Mouse (Mus musculus) embryonic facial prominence, embryonic 15.5 days (tissue): ENCODE results near the gene P2rx5. TPM values are rescaled to one million over a fixed set of nuclear protein-coding genes. Genes with fewer than 3 reads are reported as not detected.

ENCODE experiments used
- ATAC-seq: fragments of 200-750 bp; cut with Nextera tagmentation; 2 replicates; pipeline ENCODE4 v1.8.0; 2017; ENCODE audit warnings: low read depth, moderate TSS enrichment; ENCODE audit not compliant: insufficient number of reproducible peaks, low FRiP score, low TSS enrichment
- H3K27ac ChIP-seq: fragments of 300-500 bp; sonication (generic); replicated peaks from 2 replicates; pipeline ENCODE4 v1.5.1; 2015; ENCODE audit warnings: mild to moderate bottlenecking, inconsistent platforms
- H3K27me3 ChIP-seq: fragments of 300-500 bp; sonication (generic); 2 replicates; pipeline ENCODE4 v1.6.1; 2015; ENCODE audit warnings: inconsistent platforms
- H3K36me3 ChIP-seq: fragments of 300-500 bp; sonication (generic); 2 replicates; pipeline ENCODE4 v1.6.1; 2015; ENCODE audit warnings: mild to moderate bottlenecking, inconsistent platforms
- H3K4me1 ChIP-seq: fragments of 300-500 bp; sonication (generic); 2 replicates; pipeline ENCODE4 v1.6.1; 2015; ENCODE audit warnings: inconsistent platforms
- H3K4me2 ChIP-seq: fragments of 300-500 bp; sonication (generic); replicated peaks from 2 replicates; pipeline ENCODE4 v1.6.1; 2015; ENCODE audit warnings: mild to moderate bottlenecking, inconsistent platforms
- H3K4me3 ChIP-seq: fragments of 300-500 bp; sonication (generic); replicated peaks from 2 replicates; pipeline ENCODE4 v1.5.1; 2015; ENCODE audit warnings: mild to moderate bottlenecking, inconsistent platforms
- H3K9ac ChIP-seq: fragments of 300-500 bp; sonication (generic); 2 replicates; pipeline ENCODE4 v1.6.1; 2015; ENCODE audit warnings: inconsistent platforms
- H3K9me3 ChIP-seq: fragments of 300-500 bp; sonication (generic); replicated peaks from 2 replicates; pipeline ENCODE4 v1.6.1; 2016; ENCODE audit warnings: inconsistent platforms
- WGBS: fragments of 180-500 bp; shearing (Covaris S2); methylation state at CpG from one replicate; pipeline ENCODE4 v1.1.7; 2015; 5-methylcytosine and 5-hydroxymethylcytosine counted together
- polyA plus RNA-seq: library from polyadenylated mRNA; unstranded; fragments of >200 nt; fragmentation: Nextera tagmentation; extraction: Ambion mirVana; gene quantifications from 2 replicates; pipeline ENCODE4 v1.2.1, GENCODE M21; 2015

The P2rx5 gene
- polyA plus RNA-seq, 1 experiment from 2014 or later: 1.0 TPM

GRCm38 (mm10) chr11:73199230-73199712 lies 39.0 kb downstream of the P2rx5 start, which contains the start of gene Shpk:
TSS of gene Shpk (plus strand) at chr11:73199460.
- Histone ChIP-seq H3K4me3 (peak within 1 kb of the TSS; percentile 82), H3K27ac (no peak within 1 kb of the TSS), H3K9me3 (no peaks in the 10 kb centered on the region), H3K27me3 (no peaks in the 10 kb centered on the region), H3K4me1 (peaks cover 18% of the 10 kb centered on the region), H3K4me2 (peak within 1 kb of the TSS; percentile 94), H3K36me3 (peaks cover 6% of the 10 kb centered on the region; the same call in 1 of the 2 replicates), H3K9ac (peak within 1 kb of the TSS; percentile 73)
- ATAC-seq: peak; percentile 96
- under 1% methylated on average over 32 of the region's 32 CpGs for WGBS

GRCm38 (mm10) chr11:73199879-73200278 lies 39.7 kb downstream of the P2rx5 start:
- peak overlapping the region; percentile 82 for H3K4me3 ChIP-seq
- no peaks in the 10 kb centered on the region for H3K27me3 ChIP-seq
- peak overlapping the region; percentile 73 for H3K9ac ChIP-seq
- H3K9me3 ChIP-seq: no peaks in the 10 kb centered on the region
- no peak overlapping the region for H3K27ac ChIP-seq
- H3K4me1 ChIP-seq: peaks cover 18% of the 10 kb centered on the region
- WGBS: 1% methylated on average over 12 of the region's 12 CpGs
- H3K4me2 ChIP-seq: peak overlapping the region; percentile 94
- ATAC-seq: no peak
- peaks cover 6% of the 10 kb centered on the region; the same call in 1 of the 2 replicates for H3K36me3 ChIP-seq

- H3K4me1 ChIP-seq: peaks cover 18% of the 10 kb centered on the region
- no peak overlapping the region for H3K4me3 ChIP-seq
- H3K36me3 ChIP-seq: 0 out of 2 replicates have a peak, but pooled peaks cover under 1% of the 10 kb centered on the region
- no peak overlapping the region for H3K4me2 ChIP-seq
- H3K9ac ChIP-seq: no peak overlapping the region
- WGBS: 53% methylated on average over 2 of the region's 2 CpGs
- no peak overlapping the region for H3K27ac ChIP-seq
- H3K27me3 ChIP-seq: no peaks in the 10 kb centered on the region
- no peak for ATAC-seq
- H3K9me3 ChIP-seq: no peaks in the 10 kb centered on the region
Observed at GRCm38 (mm10) chr11:73201021-73201420, 40.8 kb downstream of the P2rx5 start.

DNA sequence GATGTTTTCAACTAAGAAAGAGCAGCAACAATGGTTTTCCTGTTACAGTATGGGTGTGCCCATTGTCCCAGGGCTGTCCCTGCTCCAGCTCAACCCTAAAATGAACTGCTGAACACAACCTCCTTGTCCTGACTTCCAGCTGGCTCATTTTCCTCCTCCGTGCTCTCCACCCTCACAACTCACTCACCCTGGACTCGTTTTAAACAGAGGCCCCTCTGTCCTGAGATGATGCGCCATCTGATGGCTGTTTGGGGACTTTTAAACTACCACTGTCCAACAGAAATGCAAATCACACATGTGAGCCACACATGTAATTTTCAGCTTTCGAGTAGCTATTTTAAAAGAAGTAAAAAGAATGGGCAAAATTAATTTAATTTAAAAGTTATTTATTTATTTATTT lies 41.4 kb downstream of the P2rx5 start:
- Histone ChIP-seq H3K9me3 (no peaks in the 10 kb centered on the region), H3K4me2 (no peak overlapping the region), H3K4me1 (peaks cover 18% of the 10 kb centered on the region), H3K36me3 (no peaks in the 10 kb centered on the region), H3K27me3 (no peaks in the 10 kb centered on the region), H3K9ac (no peak overlapping the region), H3K27ac (no peak overlapping the region), H3K4me3 (no peak overlapping the region)
- WGBS: 24% methylated on average over 4 of the region's 4 CpGs
- ATAC-seq: no peak

DNA sequence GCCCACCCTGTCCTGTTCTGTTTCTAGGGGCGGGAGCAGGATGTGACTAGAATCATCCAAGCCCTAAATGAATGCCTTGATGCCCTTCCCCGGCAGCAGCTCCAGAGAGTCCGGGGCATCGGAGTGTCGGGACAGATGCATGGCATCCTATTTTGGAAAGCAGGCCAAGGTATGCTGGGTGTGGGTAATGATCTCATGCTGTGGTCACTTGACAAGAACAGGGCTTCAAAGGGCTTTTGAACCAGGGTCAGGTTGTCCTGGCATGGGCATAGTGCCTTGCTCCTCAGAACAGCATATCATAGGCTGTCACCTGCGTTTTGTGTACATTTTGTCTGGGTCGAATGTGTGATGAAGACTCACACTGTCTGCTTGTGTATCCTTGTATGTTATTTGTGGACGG lies 43.7 kb downstream of the P2rx5 start:
- no peak overlapping the region for H3K9ac ChIP-seq
- H3K36me3 ChIP-seq: no peaks in the 10 kb centered on the region
- ATAC-seq: no peak
- H3K4me2 ChIP-seq: no peak overlapping the region
- H3K27me3 ChIP-seq: no peaks in the 10 kb centered on the region
- no peak overlapping the region for H3K4me3 ChIP-seq
- no peak overlapping the region for H3K27ac ChIP-seq
- peaks cover 9% of the 10 kb centered on the region; the same call in 1 of the 2 replicates for H3K4me1 ChIP-seq
- no peaks in the 10 kb centered on the region for H3K9me3 ChIP-seq
- 79% methylated on average over 8 of the region's 8 CpGs for WGBS

DNA sequence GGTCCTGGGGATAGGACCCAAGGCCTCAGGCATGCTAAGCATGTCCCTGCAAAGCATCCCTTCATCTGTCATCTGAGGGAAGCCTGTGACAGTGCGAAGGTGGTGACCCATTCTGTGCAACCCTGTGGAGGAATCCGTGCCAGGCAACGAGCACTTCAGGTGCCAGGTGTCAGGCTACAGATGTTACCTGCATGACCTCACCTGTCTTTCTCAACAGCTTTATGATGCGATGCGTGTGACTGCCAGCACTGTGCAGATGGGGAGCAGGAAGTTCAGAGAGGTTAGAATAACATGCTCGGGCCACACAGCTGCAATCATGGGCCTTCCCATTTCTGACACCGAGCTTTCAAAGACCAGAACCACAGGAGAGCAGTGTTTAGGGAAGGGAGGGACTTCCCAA lies 45.0 kb downstream of the P2rx5 start:
- no peaks in the 10 kb centered on the region for H3K36me3 ChIP-seq
- no peak overlapping the region for H3K4me2 ChIP-seq
- no peak for ATAC-seq
- peaks cover under 1% of the 10 kb centered on the region; the same call in 1 of the 2 replicates for H3K4me1 ChIP-seq
- no peaks in the 10 kb centered on the region for H3K9me3 ChIP-seq
- H3K27ac ChIP-seq: no peak overlapping the region
- no peak overlapping the region for H3K9ac ChIP-seq
- 68% methylated on average over 7 of the region's 7 CpGs for WGBS
- H3K27me3 ChIP-seq: no peaks in the 10 kb centered on the region
- H3K4me3 ChIP-seq: no peak overlapping the region

- 84% methylated on average over 2 of the region's 2 CpGs for WGBS
- H3K27me3 ChIP-seq: no peaks in the 10 kb centered on the region
Observed at GRCm38 (mm10) chr11:73207621-73208020, 47.4 kb downstream of the P2rx5 start.

GRCm38 (mm10) chr11:73213956-73214355 lies 53.7 kb downstream of the P2rx5 start:
- no peak overlapping the region for H3K4me3 ChIP-seq
- H3K4me2 ChIP-seq: no peak overlapping the region
- no peaks in the 10 kb centered on the region for H3K27me3 ChIP-seq
- WGBS: 77% methylated on average over 3 of the region's 3 CpGs
- H3K36me3 ChIP-seq: no peaks in the 10 kb centered on the region
- no peak overlapping the region for H3K9ac ChIP-seq
- ATAC-seq: no peak
- H3K27ac ChIP-seq: no peak overlapping the region
- H3K9me3 ChIP-seq: no peaks in the 10 kb centered on the region
- H3K4me1 ChIP-seq: no peaks in the 10 kb centered on the region

More at GRCm38 (mm10) chr11:73207621-73208020, 47.4 kb downstream of the P2rx5 start:
- Histone ChIP-seq H3K4me3 (no peak overlapping the region), H3K4me2 (no peak overlapping the region), H3K4me1 (no peaks in the 10 kb centered on the region), H3K9ac (no peak overlapping the region), H3K9me3 (no peaks in the 10 kb centered on the region), H3K36me3 (no peaks in the 10 kb centered on the region), H3K27ac (no peak overlapping the region)
- no peak for ATAC-seq

GRCm38 (mm10) chr11:73219671-73220070 lies 59.5 kb downstream of the P2rx5 start:
- no peaks in the 10 kb centered on the region for H3K27me3 ChIP-seq
- WGBS: 57% methylated on average over 2 of the region's 2 CpGs
- H3K4me1 ChIP-seq: no peaks in the 10 kb centered on the region
- no peak overlapping the region for H3K4me3 ChIP-seq
- H3K27ac ChIP-seq: no peak overlapping the region
- no peak overlapping the region for H3K4me2 ChIP-seq
- H3K9ac ChIP-seq: no peak overlapping the region
- ATAC-seq: no peak
- H3K9me3 ChIP-seq: no peaks in the 10 kb centered on the region
- no peaks in the 10 kb centered on the region for H3K36me3 ChIP-seq

- Histone ChIP-seq H3K36me3 (no peaks in the 10 kb centered on the region), H3K9me3 (no peaks in the 10 kb centered on the region), H3K4me1 (no peaks in the 10 kb centered on the region), H3K4me2 (no peak overlapping the region), H3K27ac (no peak overlapping the region), H3K4me3 (no peak overlapping the region), H3K9ac (no peak overlapping the region), H3K27me3 (no peaks in the 10 kb centered on the region)
- WGBS: 76% methylated on average over 1 of the region's 1 CpGs
- ATAC-seq: no peak
Observed at GRCm38 (mm10) chr11:73220651-73221050, 60.4 kb downstream of the P2rx5 start.
